Mouse (Mus musculus) hindbrain, postnatal 0 days (tissue): Measurements from ENCODE around the gene Slc30a5. TPM values are rescaled to one million over a fixed set of nuclear protein-coding genes. Genes with fewer than 3 reads are reported as not detected.

Source experiments
- ATAC-seq: fragments of 200-750 bp; cut with Nextera tagmentation; 2 replicates; pipeline ENCODE4 v1.8.0; 2017; ENCODE audit warnings: mild to moderate bottlenecking, moderate TSS enrichment, moderate library complexity
- DNase-seq: peaks from one replicate; pipeline ENCODE4 v3.0.0-alpha.2; 2015; ENCODE audit warnings: low spot score
- H3K27ac ChIP-seq: fragments of 300-500 bp; sonication (generic); 2 replicates; pipeline ENCODE4 v1.5.1; 2014; ENCODE audit warnings: mild to moderate bottlenecking
- H3K27me3 ChIP-seq: fragments of 300-500 bp; sonication (generic); 2 replicates; pipeline ENCODE4 v1.6.1; 2014; ENCODE audit warnings: low read length, mixed read lengths; ENCODE audit not compliant: insufficient read depth
- H3K36me3 ChIP-seq: fragments of 300-500 bp; sonication (generic); 2 replicates; pipeline ENCODE4 v1.6.1; 2014; ENCODE audit warnings: low read length, mixed read lengths; ENCODE audit not compliant: insufficient read depth
- H3K4me1 ChIP-seq: fragments of 300-500 bp; sonication (generic); 2 replicates; pipeline ENCODE4 v1.6.1; 2014; ENCODE audit warnings: antibody characterized with exemption, low read length, mixed read lengths; ENCODE audit not compliant: insufficient read depth
- H3K4me2 ChIP-seq: fragments of 300-500 bp; sonication (generic); 2 replicates; pipeline ENCODE4 v1.6.1; 2014; ENCODE audit warnings: low read depth, mild to moderate bottlenecking, low read length, moderate library complexity, mixed read lengths
- H3K4me3 ChIP-seq: fragments of 300-500 bp; sonication (generic); 2 replicates; pipeline ENCODE4 v1.5.1; 2014; ENCODE audit warnings: low read length
- H3K9ac ChIP-seq: fragments of 300-500 bp; sonication (generic); replicated peaks from 2 replicates; pipeline ENCODE4 v1.6.1; 2014; ENCODE audit warnings: mild to moderate bottlenecking, low read length, moderate library complexity, mixed read lengths
- H3K9me3 ChIP-seq: fragments of 300-500 bp; sonication (generic); 2 replicates; pipeline ENCODE4 v1.6.1; 2016; ENCODE audit warnings: low read length, mixed read lengths
- CTCF ChIP-seq: IDR thresholded peaks from 2 replicates; pipeline ENCODE4 v1.5.1; 2016; ENCODE audit warnings: antibody characterized with exemption, control low read depth, low read depth
- WGBS: fragments of 180-500 bp; shearing (Covaris S2); extraction: QIAGEN DNeasy Blood & Tissue Kit; methylation state at CpG from one replicate; pipeline ENCODE4 v1.1.7; 2014; 5-methylcytosine and 5-hydroxymethylcytosine counted together
- polyA plus RNA-seq: library from polyadenylated mRNA; unstranded; fragments of >200 nt; fragmentation: Nextera tagmentation; extraction: Ambion mirVana; gene quantifications from 2 replicates; pipeline ENCODE4 v1.2.1, GENCODE M21; 2015
- total RNA-seq: library from RNA; depleted of rRNA; stranded (reverse); fragments of >200 nt; gene quantifications from 2 replicates; pipeline ENCODE4 v1.2.3, GENCODE M21; 2014

Gene Slc30a5
- total and polyA plus RNA-seq, 2 experiments from 2014 or later, result 24.4 to 41.3 TPM

DNA sequence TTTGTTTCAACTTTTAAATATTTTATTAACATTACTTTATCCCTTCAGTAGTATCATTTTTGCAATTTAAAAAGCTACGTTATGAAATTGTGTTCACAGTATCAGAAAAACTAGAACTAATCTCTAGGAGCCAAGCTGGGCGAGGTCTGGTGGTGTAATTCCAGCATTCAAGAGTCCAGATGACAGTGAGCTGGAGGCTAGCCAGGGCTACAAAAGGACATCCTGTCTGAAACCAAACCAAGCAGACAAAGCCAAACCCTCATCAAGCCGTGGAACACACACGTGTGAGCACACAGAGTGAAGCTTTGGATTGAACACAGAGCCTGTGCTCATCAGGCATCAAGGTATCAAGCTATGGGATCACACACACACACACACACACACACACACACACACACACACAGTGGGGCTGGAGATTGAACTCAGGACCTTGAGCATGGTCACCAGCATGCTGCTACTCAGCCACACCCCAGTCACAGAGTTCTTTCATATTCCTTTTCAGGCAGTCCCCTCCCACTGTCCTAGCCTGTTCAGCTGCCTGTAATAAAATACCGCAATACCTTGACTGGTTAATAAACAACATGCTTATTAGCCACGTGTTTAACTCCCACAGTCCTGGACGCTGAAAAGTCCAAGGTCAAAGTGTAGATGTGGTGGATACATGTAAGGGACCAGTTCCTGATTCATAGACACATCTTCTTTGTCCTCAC is 9.9 kb upstream of the Slc30a5 start:
- Histone ChIP-seq H3K9me3 (no peaks in the 10 kb centered on the region), H3K4me2 (no peak overlapping the region), H3K27ac (no peak overlapping the region), H3K4me3 (no peak overlapping the region), H3K36me3 (no peaks in the 10 kb centered on the region), H3K27me3 (no peaks in the 10 kb centered on the region), H3K9ac (no peak overlapping the region), H3K4me1 (no peaks in the 10 kb centered on the region)
- ATAC-seq (no peak), DNase-seq (peak; percentile 18)
- WGBS, result 66% methylated on average over 7 of the region's 7 CpGs
- TF ChIP-seq CTCF, result no peak

DNA sequence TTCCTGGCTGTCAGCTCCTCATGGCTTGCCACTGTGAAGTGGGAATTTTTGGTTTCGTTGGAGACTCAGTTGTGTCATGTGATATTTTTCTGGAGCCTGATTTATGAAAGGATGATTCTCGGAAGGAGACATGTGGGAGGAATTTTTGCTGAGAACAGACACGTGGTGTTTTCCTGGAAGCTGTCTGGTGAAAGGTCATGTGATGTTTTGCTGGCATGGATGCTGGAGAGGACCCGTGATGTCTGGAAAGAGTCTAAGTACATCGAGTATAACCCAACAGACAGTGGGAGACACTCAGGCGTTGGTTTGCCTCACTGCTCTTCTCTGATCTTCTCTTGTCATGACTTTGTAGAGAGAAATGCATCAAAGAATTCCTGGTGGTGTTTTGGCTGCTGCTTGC is 8.5 kb upstream of the Slc30a5 start:
- no peak for TF ChIP-seq CTCF
- ATAC-seq (no peak), DNase-seq (no peak)
- Histone ChIP-seq H3K27ac (no peak overlapping the region), H3K27me3 (no peaks in the 10 kb centered on the region), H3K4me3 (no peak overlapping the region), H3K36me3 (no peaks in the 10 kb centered on the region), H3K9me3 (no peaks in the 10 kb centered on the region), H3K4me2 (no peak overlapping the region), H3K9ac (no peak overlapping the region), H3K4me1 (no peaks in the 10 kb centered on the region)
- 77% methylated on average over 6 of the region's 6 CpGs for WGBS

DNA sequence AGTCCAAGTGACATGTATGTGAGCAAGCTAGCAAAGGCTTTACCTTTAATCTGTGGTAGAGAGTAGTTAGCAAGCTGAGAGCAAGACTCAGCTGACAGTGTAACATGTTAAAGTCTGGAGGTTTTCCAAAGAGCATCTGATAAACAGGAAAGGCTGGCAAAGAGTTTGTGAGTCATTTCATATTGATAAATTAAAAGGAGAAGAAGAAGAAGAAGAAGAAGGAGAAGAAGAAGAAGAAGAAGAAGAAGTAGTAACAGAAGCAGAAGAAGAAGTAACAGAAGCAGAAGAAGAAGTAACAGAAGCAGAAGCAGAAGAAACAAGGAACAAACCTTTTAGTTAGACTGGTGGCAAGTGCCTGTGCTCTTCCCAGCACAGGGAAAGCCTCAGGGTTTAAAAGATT is 1.6 kb upstream of the Slc30a5 start:
- Histone ChIP-seq H3K4me2 (no peak overlapping the region), H3K27ac (no peak overlapping the region), H3K36me3 (no peaks in the 10 kb centered on the region), H3K4me3 (no peak overlapping the region), H3K4me1 (peaks cover 13% of the 10 kb centered on the region), H3K27me3 (no peaks in the 10 kb centered on the region), H3K9ac (no peak overlapping the region), H3K9me3 (no peaks in the 10 kb centered on the region)
- no peak for DNase-seq
- no peak for TF ChIP-seq CTCF
- no peak for ATAC-seq

DNA sequence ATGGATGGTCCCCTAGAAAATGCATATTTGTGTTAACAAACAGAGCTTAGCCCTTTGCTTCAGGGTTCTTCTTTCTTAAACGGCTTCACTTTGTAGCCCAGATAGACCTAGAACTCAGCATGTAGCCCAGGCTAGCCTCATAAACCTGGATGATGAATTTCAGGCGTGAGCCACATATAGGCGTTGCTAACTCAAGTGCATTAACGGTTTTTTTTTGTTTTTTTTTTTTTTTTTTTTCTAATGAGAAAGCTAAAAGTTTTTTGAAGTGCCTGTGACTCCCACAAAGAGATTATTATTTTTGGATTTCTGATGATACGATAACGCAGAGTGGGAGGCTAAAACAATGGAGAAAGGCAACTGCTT is 394 bp upstream of the Slc30a5 start:
- 55% methylated on average over 6 of the region's 6 CpGs for WGBS
- H3K4me1 ChIP-seq, result peaks cover 13% of the 10 kb centered on the region
- H3K4me2 ChIP-seq, result peak overlapping the region; percentile 26; the same call in 1 of the 2 replicates
- peak overlapping the region; percentile 96 for H3K4me3 ChIP-seq
- DNase-seq (no peak), ATAC-seq (no peak)
- H3K9me3 ChIP-seq, result no peaks in the 10 kb centered on the region
- peak overlapping the region; percentile 91; the same call in 1 of the 2 replicates for H3K27ac ChIP-seq
- H3K27me3 ChIP-seq, result no peaks in the 10 kb centered on the region
- H3K9ac ChIP-seq, result no peak overlapping the region
- no peak for TF ChIP-seq CTCF
- H3K36me3 ChIP-seq, result no peaks in the 10 kb centered on the region

DNA sequence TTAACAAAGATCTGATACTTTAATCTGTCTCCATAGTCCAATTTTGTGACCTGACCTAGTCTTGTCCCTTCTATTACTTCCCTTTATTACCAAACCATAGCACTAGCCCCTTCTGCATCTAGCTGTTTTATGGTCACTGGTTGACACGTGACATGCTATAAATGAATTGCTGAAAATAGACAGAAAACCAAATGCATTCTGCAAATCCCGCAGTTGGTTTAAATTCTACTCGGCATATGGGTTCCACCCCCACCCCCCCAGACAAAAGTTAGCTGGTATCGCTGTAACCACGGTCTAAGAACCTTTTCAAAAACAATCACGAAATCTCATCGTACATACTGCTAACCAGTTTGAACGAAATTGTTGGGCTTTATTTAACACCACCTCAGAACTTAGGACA is 1.0 kb downstream of the Slc30a5 start:
- H3K9me3 ChIP-seq, result no peaks in the 10 kb centered on the region
- no peak for TF ChIP-seq CTCF
- no peaks in the 10 kb centered on the region for H3K27me3 ChIP-seq
- H3K36me3 ChIP-seq, result no peaks in the 10 kb centered on the region
- DNase-seq (no peak), ATAC-seq (no peak)
- H3K9ac ChIP-seq, result peak overlapping the region; percentile 95
- peaks cover 13% of the 10 kb centered on the region for H3K4me1 ChIP-seq
- H3K4me2 ChIP-seq, result peak overlapping the region; percentile 90
- no peak overlapping the region for H3K27ac ChIP-seq
- 4% methylated on average over 8 of the region's 8 CpGs for WGBS
- H3K4me3 ChIP-seq, result peak overlapping the region; percentile 96

DNA sequence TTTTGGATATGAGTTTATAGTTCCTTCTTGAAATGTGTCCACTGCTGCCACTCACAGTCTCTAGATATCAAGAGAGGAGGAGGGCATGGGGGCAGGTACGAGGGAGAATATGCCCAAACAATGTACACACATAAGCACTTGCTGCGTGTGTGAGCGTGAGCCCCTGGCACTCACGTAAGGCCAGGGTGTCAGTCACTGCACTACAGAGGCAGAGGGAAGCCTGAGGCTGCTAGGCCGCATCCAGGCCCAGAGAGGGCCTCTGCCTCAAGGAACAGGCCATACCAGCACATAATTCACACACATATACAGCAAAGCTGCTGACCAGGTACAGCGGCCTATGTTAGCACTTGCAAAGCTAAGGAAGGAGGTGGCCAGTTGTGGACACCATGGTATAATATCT is 2.1 kb downstream of the Slc30a5 start:
- Histone ChIP-seq H3K4me1 (peaks cover 13% of the 10 kb centered on the region), H3K27ac (no peak overlapping the region), H3K4me2 (peak overlapping the region; percentile 90), H3K27me3 (no peaks in the 10 kb centered on the region), H3K9me3 (no peaks in the 10 kb centered on the region), H3K36me3 (no peaks in the 10 kb centered on the region), H3K9ac (no peak overlapping the region), H3K4me3 (peak overlapping the region; percentile 96; the same call in 1 of the 2 replicates)
- ATAC-seq (no peak), DNase-seq (no peak)
- no peak for TF ChIP-seq CTCF
- 88% methylated on average over 6 of the region's 6 CpGs for WGBS

DNA sequence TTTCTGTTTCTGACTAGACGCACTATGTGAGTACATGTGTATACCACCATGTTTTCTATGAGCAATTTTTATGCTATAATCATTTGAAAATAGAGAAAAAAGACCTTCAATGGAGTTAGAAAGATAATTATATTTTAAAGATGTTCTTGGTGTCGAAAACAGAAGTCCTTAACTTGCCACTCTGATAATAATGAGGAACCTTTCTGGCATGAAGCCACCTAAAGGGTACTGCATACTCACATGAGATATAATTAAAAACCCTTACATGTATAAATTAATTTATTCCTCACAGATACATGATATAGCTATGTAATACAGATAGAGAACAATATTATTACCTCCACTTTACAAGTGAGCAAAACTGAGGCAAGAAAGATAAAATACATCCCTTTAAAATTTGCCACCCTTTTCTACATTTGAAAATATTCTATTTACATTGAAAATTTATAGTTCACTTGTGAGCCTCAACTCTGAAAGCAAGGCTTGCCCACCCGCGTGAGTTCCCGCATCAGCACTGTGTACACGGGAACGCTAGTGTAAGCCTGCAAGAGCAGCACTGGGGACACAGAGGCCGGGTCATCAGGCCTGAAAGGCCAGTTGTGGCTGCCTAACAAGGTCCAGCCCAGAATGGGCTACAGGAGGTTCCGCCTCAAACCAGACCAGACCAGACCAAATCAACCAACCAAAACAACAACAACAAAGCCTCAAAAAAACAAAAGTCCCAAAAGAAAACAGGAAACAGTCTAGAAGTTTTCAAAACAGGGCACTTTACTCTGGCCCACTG is 7.4 kb downstream of the Slc30a5 start:
- no peak overlapping the region for H3K9ac ChIP-seq
- H3K36me3 ChIP-seq, result peaks cover 18% of the 10 kb centered on the region
- no peaks in the 10 kb centered on the region for H3K4me1 ChIP-seq
- no peaks in the 10 kb centered on the region for H3K27me3 ChIP-seq
- no peak overlapping the region for H3K4me2 ChIP-seq
- WGBS, result 86% methylated on average over 9 of the region's 9 CpGs
- TF ChIP-seq CTCF, result no peak
- H3K9me3 ChIP-seq, result no peaks in the 10 kb centered on the region
- DNase-seq, result no peak
- no peak for ATAC-seq
- no peak overlapping the region for H3K27ac ChIP-seq
- no peak overlapping the region for H3K4me3 ChIP-seq
